Mouse (Mus musculus): Measurements from ENCODE around the gene Nek11. TPM values are rescaled to one million over a fixed set of nuclear protein-coding genes. Genes with fewer than 3 reads are reported as not detected.

The Nek11 gene
- polyA plus RNA-seq, 1 experiment from 2014 or later = 0.30 TPM

DNA sequence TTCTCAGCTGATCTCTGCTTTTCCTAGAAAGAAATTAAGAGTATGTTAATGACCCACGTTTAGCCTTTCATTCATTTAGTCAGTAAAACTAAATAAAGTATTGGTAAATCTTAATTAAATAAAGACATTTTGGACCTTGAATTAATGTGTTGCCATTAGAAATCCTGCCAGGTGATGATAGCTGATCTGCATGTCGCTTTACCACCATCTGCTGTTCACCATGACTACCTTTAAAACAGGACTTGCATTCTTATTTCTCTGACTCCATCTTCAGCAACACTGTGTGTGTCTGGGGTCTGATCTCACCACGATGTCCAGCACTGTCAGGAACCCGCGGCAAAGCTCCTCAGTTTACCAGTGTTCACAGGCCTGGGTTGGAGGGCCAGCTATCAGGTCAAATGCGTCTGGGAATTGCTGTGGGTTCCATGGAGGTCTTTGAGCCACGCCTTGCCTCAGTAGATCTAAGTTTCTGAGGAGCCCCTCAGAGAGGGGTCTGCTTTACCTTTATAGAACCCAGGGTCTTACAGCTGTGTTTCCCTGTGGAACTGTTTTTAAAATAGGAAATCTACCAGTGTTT lies 18.3 kb downstream of the Nek11 start:
- no peak overlapping the region for H3K4me2 ChIP-seq
- H3K36me3 ChIP-seq (ENCODE audit: control insufficient read depth, insufficient read depth, low read length) = no peaks in the 10 kb centered on the region
- no peaks in the 10 kb centered on the region for H3K9me3 ChIP-seq (replicated peaks; ENCODE audit: control insufficient read depth, low read length)
- H3K4me3 ChIP-seq (ENCODE audit: low read depth, low read length) = no peak overlapping the region
- no peak overlapping the region for H3K27ac ChIP-seq (ENCODE audit: low read depth, low read length)
- no peak for ATAC-seq (replicated peaks; ENCODE audit: insufficient number of reproducible peaks, low FRiP score, low TSS enrichment)
- H3K27me3 ChIP-seq (ENCODE audit: control insufficient read depth, insufficient read depth, low read length) = no peaks in the 10 kb centered on the region
- WGBS (ENCODE audit: insufficient replicate concordance) = 74% methylated on average over 7 of the region's 7 CpGs
- H3K4me1 ChIP-seq (ENCODE audit: control insufficient read depth, insufficient read depth, low read length) = no peaks in the 10 kb centered on the region
- no peak overlapping the region for H3K9ac ChIP-seq (ENCODE audit: low read depth, low read length)

DNA sequence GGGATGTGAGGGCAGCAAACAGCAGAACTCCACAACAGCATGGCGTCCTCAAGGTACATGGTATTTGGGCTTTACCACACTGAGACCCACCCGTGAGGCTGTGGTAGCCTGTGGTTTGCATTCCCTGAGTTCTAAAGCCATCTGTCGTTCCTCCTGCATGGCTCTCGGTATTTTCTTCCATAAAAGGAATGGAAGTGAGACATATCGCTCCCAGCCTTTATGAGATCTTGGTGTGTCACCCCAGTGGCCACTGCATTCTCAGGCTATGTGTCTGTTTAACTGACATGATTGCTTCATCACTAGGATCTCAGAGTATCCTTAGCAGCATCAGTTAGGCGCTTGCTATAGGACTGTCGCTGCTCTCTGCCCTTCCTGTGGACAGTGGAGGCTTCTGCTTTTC lies 18.9 kb downstream of the Nek11 start:
- H3K27me3 ChIP-seq (ENCODE audit: control insufficient read depth, insufficient read depth, low read length) = no peaks in the 10 kb centered on the region
- WGBS (ENCODE audit: insufficient replicate concordance) = 64% methylated on average over 7 of the region's 7 CpGs
- H3K27ac ChIP-seq (ENCODE audit: low read depth, low read length) = no peak overlapping the region
- H3K9me3 ChIP-seq (replicated peaks; ENCODE audit: control insufficient read depth, low read length) = no peaks in the 10 kb centered on the region
- H3K9ac ChIP-seq (ENCODE audit: low read depth, low read length) = no peak overlapping the region
- no peak for ATAC-seq (replicated peaks; ENCODE audit: insufficient number of reproducible peaks, low FRiP score, low TSS enrichment)
- no peaks in the 10 kb centered on the region for H3K36me3 ChIP-seq (ENCODE audit: control insufficient read depth, insufficient read depth, low read length)
- H3K4me3 ChIP-seq (ENCODE audit: low read depth, low read length) = no peak overlapping the region
- H3K4me1 ChIP-seq (ENCODE audit: control insufficient read depth, insufficient read depth, low read length) = no peaks in the 10 kb centered on the region
- H3K4me2 ChIP-seq = no peak overlapping the region

DNA sequence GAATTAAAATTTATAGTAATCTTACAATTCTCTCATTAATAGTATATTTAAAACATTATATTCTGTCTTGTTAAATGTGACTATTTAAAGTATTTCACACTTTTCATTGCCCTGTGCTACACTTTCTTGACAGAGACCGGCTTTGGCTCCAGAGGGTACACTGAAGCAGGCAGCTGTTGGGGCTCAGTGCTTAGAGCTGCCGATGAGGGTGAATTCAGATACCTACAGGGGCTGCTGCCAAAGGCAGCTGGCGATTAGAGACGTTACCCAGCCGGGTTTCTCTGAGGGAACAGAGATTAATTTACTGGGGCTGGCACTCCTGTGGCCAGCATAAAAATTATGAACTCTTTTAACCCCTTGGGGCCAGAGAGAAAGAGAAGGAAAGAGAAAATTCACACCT lies 21.0 kb downstream of the Nek11 start:
- Histone ChIP-seq H3K27me3 (ENCODE audit: control insufficient read depth, insufficient read depth, low read length) (no peaks in the 10 kb centered on the region), H3K4me1 (ENCODE audit: control insufficient read depth, insufficient read depth, low read length) (no peaks in the 10 kb centered on the region), H3K4me3 (ENCODE audit: low read depth, low read length) (no peak overlapping the region), H3K4me2 (no peak overlapping the region), H3K27ac (ENCODE audit: low read depth, low read length) (no peak overlapping the region), H3K9me3 (replicated peaks; ENCODE audit: control insufficient read depth, low read length) (no peaks in the 10 kb centered on the region), H3K9ac (ENCODE audit: low read depth, low read length) (no peak overlapping the region), H3K36me3 (ENCODE audit: control insufficient read depth, insufficient read depth, low read length) (no peaks in the 10 kb centered on the region)
- no peak for ATAC-seq (replicated peaks; ENCODE audit: insufficient number of reproducible peaks, low FRiP score, low TSS enrichment)
- 67% methylated on average over 5 of the region's 5 CpGs for WGBS (ENCODE audit: insufficient replicate concordance)

DNA sequence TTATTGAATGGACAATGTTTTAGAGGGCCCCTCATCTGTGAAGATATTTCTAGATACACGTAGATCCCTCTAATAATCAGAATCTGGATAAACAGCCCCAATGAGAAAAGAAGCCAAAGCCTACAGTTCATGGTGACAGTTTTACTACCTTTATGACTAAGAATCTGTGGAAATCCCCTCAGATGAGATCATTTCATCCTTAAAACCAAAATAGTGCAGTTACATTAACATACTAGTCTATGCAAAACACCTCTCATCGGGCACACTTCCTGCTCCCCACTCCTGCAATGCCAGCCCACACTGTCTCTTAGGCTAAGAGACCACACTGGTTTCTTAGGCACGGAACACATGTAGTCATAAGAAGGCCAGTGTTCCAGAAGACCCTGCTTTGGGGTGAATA lies 26.7 kb downstream of the Nek11 start:
- ATAC-seq (replicated peaks; ENCODE audit: insufficient number of reproducible peaks, low FRiP score, low TSS enrichment) = no peak
- Histone ChIP-seq H3K4me3 (ENCODE audit: low read depth, low read length) (no peak overlapping the region), H3K36me3 (ENCODE audit: control insufficient read depth, insufficient read depth, low read length) (no peaks in the 10 kb centered on the region), H3K9me3 (replicated peaks; ENCODE audit: control insufficient read depth, low read length) (no peaks in the 10 kb centered on the region), H3K27ac (ENCODE audit: low read depth, low read length) (no peak overlapping the region), H3K4me2 (no peak overlapping the region), H3K9ac (ENCODE audit: low read depth, low read length) (no peak overlapping the region), H3K4me1 (ENCODE audit: control insufficient read depth, insufficient read depth, low read length) (no peaks in the 10 kb centered on the region), H3K27me3 (ENCODE audit: control insufficient read depth, insufficient read depth, low read length) (no peaks in the 10 kb centered on the region)
- WGBS (ENCODE audit: insufficient replicate concordance) = 74% methylated on average over 3 of the region's 3 CpGs

DNA sequence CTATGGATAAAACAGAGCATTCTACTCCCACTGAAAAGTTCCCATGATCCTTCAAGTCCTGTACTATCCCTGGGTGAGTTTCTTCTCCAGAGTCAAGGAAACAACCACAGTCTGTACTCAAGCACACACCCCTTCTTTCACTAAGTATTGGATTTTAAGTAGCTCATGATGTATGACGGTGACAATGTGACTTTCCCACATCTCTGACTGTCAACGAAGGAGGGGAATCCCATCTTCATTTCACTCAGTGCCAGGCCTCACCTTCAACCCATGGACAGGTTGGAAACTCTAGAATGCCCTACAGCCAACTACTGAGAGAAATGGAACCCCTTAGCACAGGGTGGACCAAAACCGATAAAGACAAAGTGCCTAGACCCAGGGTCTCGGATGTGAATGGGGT lies 29.1 kb downstream of the Nek11 start:
- no peak for ATAC-seq (replicated peaks; ENCODE audit: insufficient number of reproducible peaks, low FRiP score, low TSS enrichment)
- H3K27me3 ChIP-seq (ENCODE audit: control insufficient read depth, insufficient read depth, low read length) = no peaks in the 10 kb centered on the region
- no peak overlapping the region for H3K4me2 ChIP-seq
- no peaks in the 10 kb centered on the region for H3K9me3 ChIP-seq (replicated peaks; ENCODE audit: control insufficient read depth, low read length)
- no peaks in the 10 kb centered on the region for H3K36me3 ChIP-seq (ENCODE audit: control insufficient read depth, insufficient read depth, low read length)
- H3K27ac ChIP-seq (ENCODE audit: low read depth, low read length) = no peak overlapping the region
- H3K4me3 ChIP-seq (ENCODE audit: low read depth, low read length) = no peak overlapping the region
- H3K9ac ChIP-seq (ENCODE audit: low read depth, low read length) = no peak overlapping the region
- no peaks in the 10 kb centered on the region for H3K4me1 ChIP-seq (ENCODE audit: control insufficient read depth, insufficient read depth, low read length)
- WGBS (ENCODE audit: insufficient replicate concordance) = 85% methylated on average over 4 of the region's 4 CpGs

DNA sequence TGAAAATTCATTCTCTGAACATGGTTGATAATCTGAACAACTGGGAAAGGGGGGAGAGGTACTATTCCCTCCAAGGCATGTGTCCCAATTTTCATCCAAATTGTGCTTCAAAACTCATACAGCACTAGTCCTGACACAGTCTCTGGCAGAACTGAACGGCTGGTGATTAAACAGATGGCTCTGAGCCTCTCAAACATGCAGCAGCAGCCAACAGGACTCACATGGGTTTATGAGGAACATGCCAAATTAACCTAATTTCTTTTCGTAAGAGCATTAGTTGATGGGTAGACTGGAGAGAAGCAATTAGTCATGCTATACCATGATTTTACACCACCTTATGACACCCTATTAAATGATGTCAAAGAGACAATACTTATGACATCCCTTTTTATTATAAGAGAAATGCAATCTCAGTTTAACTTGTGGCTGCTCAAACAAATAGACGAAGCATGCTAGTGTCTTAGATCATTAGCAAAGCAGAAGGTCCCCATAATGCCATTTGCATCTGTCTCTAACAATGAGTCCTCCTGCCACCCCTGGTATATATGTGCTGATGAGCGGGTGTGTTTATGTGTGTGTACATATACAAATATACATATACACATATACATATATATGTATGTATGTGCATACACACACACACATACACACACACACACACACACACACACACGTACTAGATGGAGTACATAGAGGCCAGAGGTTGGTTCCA lies 31.6 kb downstream of the Nek11 start:
- Histone ChIP-seq H3K4me1 (ENCODE audit: control insufficient read depth, insufficient read depth, low read length) (no peaks in the 10 kb centered on the region), H3K4me2 (no peak overlapping the region), H3K9ac (ENCODE audit: low read depth, low read length) (no peak overlapping the region), H3K27me3 (ENCODE audit: control insufficient read depth, insufficient read depth, low read length) (no peaks in the 10 kb centered on the region), H3K27ac (ENCODE audit: low read depth, low read length) (no peak overlapping the region), H3K36me3 (ENCODE audit: control insufficient read depth, insufficient read depth, low read length) (no peaks in the 10 kb centered on the region), H3K4me3 (ENCODE audit: low read depth, low read length) (no peak overlapping the region), H3K9me3 (replicated peaks; ENCODE audit: control insufficient read depth, low read length) (no peaks in the 10 kb centered on the region)
- 78% methylated on average over 5 of the region's 5 CpGs for WGBS (ENCODE audit: insufficient replicate concordance)
- no peak for ATAC-seq (replicated peaks; ENCODE audit: insufficient number of reproducible peaks, low FRiP score, low TSS enrichment)

DNA sequence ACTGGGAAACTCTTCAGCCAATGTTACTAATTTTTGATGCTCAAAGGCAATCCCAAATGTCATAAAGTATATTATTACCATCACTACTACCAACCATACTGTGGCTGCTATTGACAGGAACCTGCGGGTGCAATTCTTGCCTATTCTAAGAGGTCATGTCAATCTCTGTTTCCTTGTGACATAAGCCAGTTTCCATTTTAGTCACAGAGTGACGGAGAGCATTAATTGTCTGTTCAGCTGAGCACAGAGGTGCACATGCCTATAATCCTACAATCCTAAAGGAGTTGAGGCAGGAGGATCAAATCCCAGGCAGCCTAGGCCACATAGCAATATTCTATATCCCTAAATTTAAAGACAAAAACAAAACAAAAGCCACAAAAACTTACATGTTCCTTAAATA lies 33.1 kb downstream of the Nek11 start:
- no peaks in the 10 kb centered on the region for H3K9me3 ChIP-seq (replicated peaks; ENCODE audit: control insufficient read depth, low read length)
- H3K36me3 ChIP-seq (ENCODE audit: control insufficient read depth, insufficient read depth, low read length) = no peaks in the 10 kb centered on the region
- no peaks in the 10 kb centered on the region for H3K27me3 ChIP-seq (ENCODE audit: control insufficient read depth, insufficient read depth, low read length)
- WGBS (ENCODE audit: insufficient replicate concordance) = 67% methylated on average over 2 of the region's 2 CpGs
- H3K4me2 ChIP-seq = no peak overlapping the region
- H3K4me1 ChIP-seq (ENCODE audit: control insufficient read depth, insufficient read depth, low read length) = no peaks in the 10 kb centered on the region
- H3K9ac ChIP-seq (ENCODE audit: low read depth, low read length) = no peak overlapping the region
- no peak for ATAC-seq (replicated peaks; ENCODE audit: insufficient number of reproducible peaks, low FRiP score, low TSS enrichment)
- no peak overlapping the region for H3K27ac ChIP-seq (ENCODE audit: low read depth, low read length)
- no peak overlapping the region for H3K4me3 ChIP-seq (ENCODE audit: low read depth, low read length)

DNA sequence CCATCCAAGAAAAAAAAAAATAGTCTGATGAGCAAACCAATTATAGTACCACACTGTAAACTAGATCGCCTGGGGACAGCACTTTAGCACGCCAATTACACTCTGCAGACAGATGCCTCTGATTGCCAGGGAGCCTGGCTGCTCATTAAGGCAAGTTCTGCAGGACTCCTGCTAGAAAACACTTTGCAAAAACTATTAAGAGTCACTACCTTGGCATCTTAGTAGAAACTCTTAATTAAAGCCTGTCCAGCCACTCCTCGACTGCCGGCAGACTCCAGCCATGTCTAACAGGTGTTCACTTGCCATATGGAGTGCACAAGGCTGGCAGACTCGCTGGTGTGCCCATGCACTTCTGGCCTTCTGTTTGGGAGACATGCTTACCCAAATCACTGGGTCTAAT lies 46.3 kb downstream of the Nek11 start:
- WGBS (ENCODE audit: insufficient replicate concordance) = 73% methylated on average over 5 of the region's 5 CpGs
- Histone ChIP-seq H3K36me3 (ENCODE audit: control insufficient read depth, insufficient read depth, low read length) (no peaks in the 10 kb centered on the region), H3K4me2 (no peak overlapping the region), H3K9ac (ENCODE audit: low read depth, low read length) (no peak overlapping the region), H3K4me1 (ENCODE audit: control insufficient read depth, insufficient read depth, low read length) (no peaks in the 10 kb centered on the region), H3K27me3 (ENCODE audit: control insufficient read depth, insufficient read depth, low read length) (no peaks in the 10 kb centered on the region), H3K27ac (ENCODE audit: low read depth, low read length) (no peak overlapping the region), H3K9me3 (replicated peaks; ENCODE audit: control insufficient read depth, low read length) (no peaks in the 10 kb centered on the region), H3K4me3 (ENCODE audit: low read depth, low read length) (no peak overlapping the region)
- no peak for ATAC-seq (replicated peaks; ENCODE audit: insufficient number of reproducible peaks, low FRiP score, low TSS enrichment)

Data from heart, embryonic 11.5 days (tissue).